Mouse (Mus musculus) MEL (cell line): ENCODE data around the gene Sema3e.

ENCODE experiments used
- ZC3H11A ChIP-seq: IDR thresholded peaks from 2 replicates; pipeline ENCODE4 v1.6.1; 2012; ENCODE audit warnings: low read depth, mild to moderate bottlenecking, inconsistent platforms, low read length, improper control_type of control experiment
- ZNF384 ChIP-seq: IDR thresholded peaks from 2 replicates; pipeline ENCODE4 v1.6.1; 2012; ENCODE audit warnings: low read depth, mild to moderate bottlenecking, inconsistent platforms, low read length, improper control_type of control experiment

GRCm38 (mm10) chr5:14167776-14168175 is 142.7 kb downstream of the Sema3e start:
- TF ChIP-seq ZC3H11A, result no peak
- no peak for TF ChIP-seq ZNF384
